Mouse (Mus musculus): ENCODE data around the gene Krt31.

Gene Krt31

GRCm38 (mm10) chr11:100050451-100050850 is at the start of gene Krt31:
TSS of gene Krt31 (minus strand) at chr11:100050551.
- DNase-seq, result no peak

GRCm38 (mm10) chr11:100097819-100098218 is 47.5 kb upstream of the Krt31 start:
- DNase-seq, result no peak

DNA sequence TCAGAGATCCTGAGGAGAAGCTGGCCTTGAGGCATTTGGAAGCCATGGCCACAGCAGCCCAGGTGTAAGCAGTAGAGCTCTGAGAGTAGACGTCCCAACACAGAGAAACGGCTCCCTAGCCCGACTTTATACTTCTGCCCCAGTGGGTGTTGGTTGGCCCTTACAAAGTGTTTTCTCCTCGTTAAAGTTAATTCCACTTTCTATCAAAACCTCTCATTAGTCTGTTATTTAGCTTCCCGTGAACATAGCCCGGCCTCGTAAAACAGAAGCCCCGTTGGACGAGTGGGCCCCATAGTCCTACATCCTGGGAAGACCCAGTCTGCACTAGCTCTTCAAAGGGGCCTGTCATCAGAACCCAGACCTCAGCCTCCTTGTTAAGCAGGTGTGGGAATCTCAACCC is 45.8 kb upstream of the Krt31 start, which contains the start of gene Krt35:
Krt35 (minus strand) TSS at position 101 of the 400 bp plus-strand sequence.
- DNase-seq, result no peak

- no peak for DNase-seq
Observed at GRCm38 (mm10) chr11:100088378-100089025, 38.2 kb upstream of the Krt31 start.

DNA sequence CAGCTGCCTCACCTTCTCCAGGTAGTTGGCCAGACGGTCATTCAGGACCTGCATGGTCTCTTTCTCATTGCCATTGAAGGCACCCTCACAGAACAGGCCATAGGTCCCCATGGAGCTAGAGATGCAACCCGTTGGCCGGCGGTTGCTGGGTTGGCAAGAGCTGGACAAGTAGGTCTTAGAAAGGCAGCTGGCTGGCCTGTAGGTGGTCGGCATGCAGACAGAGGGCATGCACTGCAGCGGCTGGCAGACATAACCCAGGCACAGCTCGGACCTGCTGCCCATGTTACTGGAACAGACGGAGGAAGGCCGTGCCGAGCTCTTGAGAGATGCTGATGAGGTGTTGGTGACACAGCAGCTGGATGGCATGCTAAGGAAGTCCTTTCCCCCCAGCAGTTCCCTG is 37.5 kb upstream of the Krt31 start, which contains the start of gene Krt32:
Krt32 (minus strand) TSS at position 366 of the 400 bp plus-strand sequence.
- DNase-seq, result no peak

DNA sequence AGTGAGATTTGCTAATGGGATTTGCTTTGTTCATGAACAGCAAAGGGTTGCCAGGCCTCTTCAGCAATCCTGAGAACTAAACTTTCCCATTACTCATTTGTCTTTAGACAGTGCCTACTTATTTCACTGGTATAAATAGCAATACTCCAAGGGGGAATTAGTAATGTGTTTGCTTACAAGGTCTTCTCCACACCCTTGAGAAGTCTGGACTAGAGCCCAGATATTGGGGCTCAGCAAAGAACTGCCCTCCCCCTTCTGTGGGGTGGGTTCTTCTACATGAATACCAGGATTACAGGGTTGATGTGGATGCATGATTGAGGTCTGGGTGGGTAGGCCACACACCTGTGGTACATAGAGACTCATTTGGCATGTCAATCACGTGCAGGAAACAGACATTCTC is 23.5 kb upstream of the Krt31 start:
- DNase-seq, result no peak

DNA sequence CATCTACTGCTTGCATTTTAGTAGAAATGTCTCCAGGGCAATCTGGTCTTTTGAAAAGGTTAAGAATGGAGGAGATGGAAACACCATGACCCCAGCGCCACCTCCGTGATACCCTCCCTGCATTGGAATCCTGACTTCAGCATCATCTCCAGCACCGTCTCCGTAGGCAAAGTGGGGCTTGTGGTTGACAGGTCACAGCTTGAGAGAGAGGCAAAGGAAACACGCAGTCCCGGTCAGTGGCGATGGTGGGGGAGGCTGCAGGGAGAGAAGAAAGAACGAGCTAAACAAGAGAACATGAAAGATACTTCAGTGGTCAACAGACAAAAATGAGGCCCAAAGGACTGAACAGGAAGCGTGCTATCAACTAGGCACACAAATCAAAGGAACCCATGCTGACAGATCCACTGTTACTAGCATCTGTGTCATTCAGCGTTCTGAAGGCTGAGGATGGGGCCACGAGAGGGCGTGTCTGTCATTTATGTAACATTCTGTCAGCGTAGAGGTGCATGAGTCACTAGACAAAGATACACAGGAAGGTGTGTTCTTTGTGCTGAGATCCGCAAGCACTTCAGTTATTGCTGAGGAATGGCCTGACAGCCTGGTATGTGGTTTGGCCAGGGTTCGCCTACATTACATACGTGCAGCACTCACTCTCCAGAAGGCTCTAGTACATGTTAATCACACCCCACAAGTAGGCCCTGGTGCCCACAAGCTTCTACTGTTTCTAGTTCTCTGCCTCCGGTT is 17.1 kb upstream of the Krt31 start:
- no peak for DNase-seq

DNA sequence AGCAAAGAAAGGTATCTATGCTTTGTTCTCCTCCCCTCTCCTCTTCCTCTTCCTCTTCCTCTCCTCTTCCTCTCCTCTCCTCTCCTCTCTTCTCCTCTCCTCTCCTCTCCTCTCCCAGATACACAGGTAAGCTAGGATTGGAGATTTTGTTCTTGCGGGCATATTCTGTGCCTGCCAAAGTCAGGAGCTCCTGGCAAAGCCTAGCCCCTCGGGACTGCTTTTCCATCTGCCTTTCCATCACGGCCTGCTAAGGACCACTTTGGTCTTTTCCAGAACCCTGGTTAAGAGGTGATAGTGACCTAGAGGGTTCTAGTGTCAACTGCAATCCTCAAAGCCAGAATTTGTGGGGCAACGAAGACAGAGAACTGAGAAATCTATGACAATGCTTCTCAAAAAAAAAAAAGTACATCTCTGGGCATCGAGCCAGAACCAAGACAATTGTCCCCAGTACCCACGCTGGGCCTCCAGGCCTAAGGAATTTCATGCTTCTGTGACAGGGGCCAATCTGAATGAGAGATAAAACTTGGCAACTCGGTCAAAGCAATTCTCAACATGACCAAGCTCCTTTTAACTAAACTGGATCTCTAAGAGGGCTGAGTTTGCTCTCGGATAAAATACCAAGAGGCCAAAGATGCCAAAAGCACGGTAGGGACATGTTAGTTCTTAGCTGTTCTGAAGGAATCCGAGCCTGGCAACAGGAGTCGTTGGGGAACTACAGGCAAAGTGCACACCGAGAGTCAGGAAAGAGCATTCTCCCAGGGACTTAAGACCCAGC is 16.1 kb upstream of the Krt31 start:
- DNase-seq, result peak; percentile 19

DNA sequence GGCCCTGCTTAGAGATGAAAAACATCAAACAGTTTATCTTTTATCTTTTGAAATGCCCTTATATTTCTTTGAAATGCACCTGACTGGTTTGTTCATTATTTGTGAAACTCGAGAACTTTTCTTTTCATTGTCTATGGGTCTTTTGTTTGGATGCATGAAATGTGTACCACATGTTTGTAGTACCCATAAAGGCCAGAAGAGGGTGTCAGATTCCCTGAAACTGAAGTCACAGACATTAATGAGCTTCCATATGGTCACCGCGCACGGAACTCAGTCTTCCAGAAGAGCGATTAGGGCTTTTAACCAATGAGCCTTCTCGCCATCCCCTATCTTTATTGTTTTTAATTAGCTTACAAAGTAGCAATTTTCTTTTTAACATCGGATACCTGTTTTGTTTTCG is 8.5 kb upstream of the Krt31 start:
- DNase-seq, result no peak

GRCm38 (mm10) chr11:100055686-100056655 is 5.6 kb upstream of the Krt31 start:
- no peak for DNase-seq

GRCm38 (mm10) chr11:100047193-100047592 is 3.2 kb downstream of the Krt31 start:
- no peak for DNase-seq

DNA sequence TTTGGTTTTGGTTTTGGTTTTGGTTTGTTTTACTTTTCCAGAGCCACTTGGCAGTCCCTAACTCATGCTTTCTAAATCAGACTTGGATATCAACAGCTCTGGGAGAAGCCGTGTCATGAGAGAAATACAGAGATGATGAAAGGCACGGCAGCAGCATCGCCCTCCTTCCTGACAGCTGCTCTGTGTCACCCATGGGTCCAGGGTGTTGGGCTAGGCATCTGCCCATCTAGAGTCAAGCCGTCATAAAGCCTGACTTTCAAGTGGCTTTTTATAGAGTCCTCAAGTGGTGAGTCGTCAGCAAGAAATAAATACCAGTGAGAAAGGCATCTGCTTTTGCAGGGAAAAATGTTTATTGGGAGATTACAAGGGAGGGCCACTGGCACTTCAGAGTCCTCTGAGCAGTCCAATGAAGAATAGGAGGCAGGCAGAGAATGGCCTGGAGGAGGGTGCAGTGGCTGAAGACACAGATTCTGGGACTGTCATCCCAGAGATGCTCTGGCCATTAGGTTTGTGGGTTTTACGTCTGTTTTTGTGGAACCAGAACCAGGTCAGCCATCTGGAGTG is 4.0 kb downstream of the Krt31 start:
- DNase-seq, result no peak

DNA sequence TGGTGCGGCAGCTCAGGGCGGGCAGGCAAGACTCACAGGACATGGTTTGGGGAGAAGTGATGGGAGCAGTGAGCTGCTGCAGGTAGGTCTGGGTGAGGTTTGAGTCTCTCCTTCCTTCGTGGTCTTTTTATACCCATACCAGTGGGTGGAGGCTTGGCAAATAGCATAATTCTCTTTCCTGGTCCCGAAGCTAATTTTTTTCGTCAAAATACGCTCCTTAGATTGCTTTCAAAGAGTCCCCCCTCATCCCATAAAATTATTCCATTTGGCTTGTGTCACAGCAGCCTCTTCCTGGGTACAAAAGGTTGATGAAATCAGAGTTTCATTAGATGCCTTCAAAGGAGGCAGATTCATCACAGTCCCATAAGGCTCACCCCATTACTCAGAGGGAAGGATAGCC is 8.9 kb downstream of the Krt31 start, which contains the start of gene Krt34:
Krt34 (minus strand) TSS at position 101 of the 400 bp plus-strand sequence.
- no peak for DNase-seq

DNA sequence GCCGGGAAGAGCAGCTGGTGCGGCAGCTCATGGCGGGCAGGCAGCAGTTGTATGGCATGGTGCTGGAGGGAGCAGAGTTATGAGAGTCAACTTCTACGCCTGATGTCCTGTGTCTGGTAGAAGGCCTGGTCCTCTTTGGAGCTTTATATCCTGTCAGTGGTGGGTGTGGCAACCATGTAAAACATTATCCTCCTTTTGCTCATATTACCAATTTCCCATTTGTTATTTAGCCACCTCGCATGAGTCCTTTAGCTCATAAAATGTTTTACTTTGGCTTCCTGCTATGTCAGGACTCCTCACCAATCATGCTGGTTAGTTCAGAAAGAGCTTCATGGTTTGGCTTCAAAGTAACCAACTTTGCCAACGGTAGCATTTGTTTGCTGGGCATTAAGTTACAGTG is 20.6 kb downstream of the Krt31 start, which contains the start of gene Krt33b:
Krt33b (minus strand) TSS at position 101 of the 400 bp plus-strand sequence.
- no peak for DNase-seq

DNA sequence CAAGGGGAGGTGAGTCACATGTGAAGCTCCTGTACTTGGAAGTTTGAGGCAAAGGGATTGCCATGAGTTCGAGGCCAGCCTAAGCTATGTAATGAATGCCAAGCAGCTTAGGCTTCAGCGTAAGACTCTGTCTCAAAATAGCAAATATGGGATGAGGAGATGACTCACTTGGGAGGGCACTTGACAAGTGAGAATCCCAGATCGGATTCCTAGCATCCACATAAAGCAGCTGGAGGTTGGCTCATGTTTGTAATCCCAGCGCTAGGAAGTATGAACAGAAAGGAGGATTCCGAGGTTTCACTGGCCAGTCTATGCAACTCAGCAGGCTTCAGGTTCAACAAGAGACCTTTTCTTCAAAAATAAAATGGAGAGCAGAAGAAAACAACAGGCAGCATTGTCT is 28.9 kb downstream of the Krt31 start:
- no peak for DNase-seq

DNA sequence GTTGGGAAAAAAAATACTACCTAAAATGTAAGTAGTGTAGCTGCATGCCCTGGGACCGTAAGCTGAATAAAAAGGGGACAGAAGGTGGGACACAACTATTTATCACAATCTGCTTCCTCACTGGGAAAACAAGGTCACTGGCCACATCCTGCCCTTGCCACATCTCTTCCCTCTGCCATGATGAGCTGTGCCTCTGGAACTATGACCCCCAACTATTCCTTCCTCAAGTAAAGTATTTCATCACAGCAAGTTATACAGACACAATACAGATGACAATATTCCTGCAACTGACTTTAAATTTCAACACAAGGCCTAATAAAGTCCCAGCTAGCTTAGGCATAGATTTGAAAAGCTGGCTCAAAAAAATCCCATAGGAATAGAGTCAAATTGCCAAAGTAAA is 30.9 kb downstream of the Krt31 start:
- no peak for DNase-seq

GRCm38 (mm10) chr11:100016112-100016511 is 34.2 kb downstream of the Krt31 start, which contains the start of gene Krt33a:
TSS of gene Krt33a (minus strand) at chr11:100016212.
- no peak for DNase-seq

DNA sequence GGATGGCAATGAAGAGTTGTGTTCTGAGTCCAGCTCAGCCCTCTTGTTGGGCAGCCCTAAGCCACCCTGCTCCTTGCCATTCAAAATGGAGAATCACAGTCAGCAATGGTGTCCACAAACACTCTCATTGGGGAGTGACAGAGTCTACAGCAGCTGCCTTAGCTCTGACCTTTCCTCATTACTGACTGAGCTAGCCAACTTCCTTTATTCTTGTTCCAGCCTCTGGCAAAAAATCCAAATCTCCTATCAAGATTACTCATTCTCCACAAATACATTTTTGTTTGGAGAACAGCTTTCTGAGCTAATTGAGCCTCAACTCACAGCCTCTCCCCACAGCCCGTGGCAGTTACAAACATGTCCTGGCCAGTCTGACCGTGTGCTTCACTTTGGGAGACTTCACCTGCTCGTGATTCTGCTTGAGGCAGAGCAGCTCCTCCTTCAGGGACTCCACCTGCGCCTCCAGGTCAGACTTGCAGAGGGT is 36.6 kb downstream of the Krt31 start:
- DNase-seq, result no peak

- DNase-seq, result no peak
Observed at GRCm38 (mm10) chr11:100010682-100011081, 39.7 kb downstream of the Krt31 start.

DNA sequence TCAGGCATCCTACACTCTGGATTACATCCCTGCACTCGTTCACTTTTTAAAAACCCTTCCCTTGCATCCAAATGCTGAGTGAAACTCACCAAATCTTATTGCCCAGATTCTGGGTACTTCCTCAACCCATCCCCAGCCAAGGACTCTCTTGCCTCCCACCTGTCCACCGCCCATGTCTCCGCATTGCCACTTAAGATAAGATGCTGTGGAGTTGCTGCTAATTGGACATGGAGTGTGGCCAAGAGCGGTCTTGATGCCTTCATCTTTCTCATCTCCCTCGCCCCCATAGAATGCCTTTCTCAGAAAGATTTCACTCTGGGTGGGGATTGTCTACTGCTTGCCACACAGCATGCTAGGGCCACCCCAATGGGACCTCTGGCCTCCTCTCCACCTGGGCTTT is 42.0 kb downstream of the Krt31 start:
- no peak for DNase-seq

GRCm38 (mm10) chr11:100006624-100007023 is 43.7 kb downstream of the Krt31 start:
- no peak for DNase-seq

DNA sequence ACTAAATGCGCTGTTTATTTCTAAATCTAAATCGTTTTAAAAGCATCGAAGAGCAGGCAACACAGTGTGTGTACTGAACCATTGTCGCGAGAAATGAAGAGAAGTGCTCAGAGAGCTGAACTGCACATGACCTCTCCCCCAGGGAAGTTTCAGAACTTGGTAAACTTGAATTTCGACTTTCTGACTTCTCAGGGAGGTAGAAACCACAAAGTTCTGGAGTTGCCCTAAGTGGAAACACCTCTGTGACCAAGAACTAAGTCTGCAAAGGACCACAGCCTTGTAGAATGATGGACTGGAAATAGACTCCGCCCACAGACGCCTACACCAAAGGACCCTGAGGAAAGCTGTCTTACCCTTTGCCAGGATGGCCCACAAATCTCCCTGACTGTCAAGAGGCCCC is 44.4 kb downstream of the Krt31 start:
- DNase-seq, result no peak

Data from cerebellum, adult 9-10 months (tissue).